Mouse (Mus musculus) lung, postnatal 0 days (tissue): ENCODE results near the gene Lrrc20. TPM values are rescaled to one million over a fixed set of nuclear protein-coding genes. Genes with fewer than 3 reads are reported as not detected.
A peak's percentile ranks its signal among the peaks of the same experiment; 100 is the strongest.

ENCODE experiments used
- ATAC-seq: fragments of 200-750 bp; cut with Nextera tagmentation; 2 replicates; pipeline ENCODE4 v1.8.0; 2017; ENCODE audit warnings: moderate library complexity
- DNase-seq: peaks from one replicate; pipeline ENCODE4 v3.0.0-alpha.2; 2016; ENCODE audit warnings: low spot score
- H3K27ac ChIP-seq: fragments of 300-500 bp; sonication (generic); 2 replicates; pipeline ENCODE4 v1.5.1; 2014; ENCODE audit warnings: antibody characterized with exemption, mild to moderate bottlenecking, low read length, mixed read lengths
- H3K27me3 ChIP-seq: fragments of 300-500 bp; sonication (generic); replicated peaks from 2 replicates; pipeline ENCODE4 v1.6.1; 2014; ENCODE audit warnings: low read length, mixed read lengths; ENCODE audit not compliant: insufficient read depth
- H3K36me3 ChIP-seq: fragments of 300-500 bp; sonication (generic); 2 replicates; pipeline ENCODE4 v1.6.1; 2014; ENCODE audit warnings: low read length, mixed read lengths; ENCODE audit not compliant: insufficient read depth
- H3K4me1 ChIP-seq: fragments of 300-500 bp; sonication (generic); 2 replicates; pipeline ENCODE4 v1.6.1; 2014; ENCODE audit warnings: antibody characterized with exemption, low read depth, low read length, mixed read lengths; ENCODE audit not compliant: insufficient read depth
- H3K4me2 ChIP-seq: fragments of 300-500 bp; sonication (generic); replicated peaks from 2 replicates; pipeline ENCODE4 v1.6.1; 2014; ENCODE audit warnings: low read depth, mild to moderate bottlenecking, low read length, moderate library complexity, mixed read lengths
- H3K4me3 ChIP-seq: fragments of 300-500 bp; sonication (generic); 2 replicates; pipeline ENCODE4 v1.5.1; 2014; ENCODE audit warnings: low read depth, low read length
- H3K9ac ChIP-seq: fragments of 300-500 bp; sonication (generic); replicated peaks from 2 replicates; pipeline ENCODE4 v1.6.1; 2014; ENCODE audit warnings: low read depth, mild to moderate bottlenecking
- H3K9me3 ChIP-seq: fragments of 300-500 bp; sonication (generic); 2 replicates; pipeline ENCODE4 v1.6.1; 2016; ENCODE audit warnings: low read length, mixed read lengths
- CTCF ChIP-seq: IDR thresholded peaks from 2 replicates; pipeline ENCODE4 v1.5.1; 2016; ENCODE audit warnings: antibody characterized with exemption, mild to moderate bottlenecking
- EP300 ChIP-seq: IDR thresholded peaks from 2 replicates; pipeline ENCODE4 v1.6.1; 2016; ENCODE audit warnings: antibody characterized with exemption, mild to moderate bottlenecking, control low read depth
- WGBS: fragments of 180-500 bp; shearing (Covaris S2); extraction: QIAGEN DNeasy Blood & Tissue Kit; methylation state at CpG from one replicate; pipeline ENCODE4 v1.1.7; 2014; 5-methylcytosine and 5-hydroxymethylcytosine counted together
- polyA plus RNA-seq: library from polyadenylated mRNA; unstranded; fragments of >200 nt; fragmentation: Nextera tagmentation; extraction: Ambion mirVana; gene quantifications from 2 replicates; pipeline ENCODE4 v1.2.1, GENCODE M21; 2015

Gene Lrrc20
- polyA plus RNA-seq, 1 experiment from 2014 or later = 5.8 TPM

DNA sequence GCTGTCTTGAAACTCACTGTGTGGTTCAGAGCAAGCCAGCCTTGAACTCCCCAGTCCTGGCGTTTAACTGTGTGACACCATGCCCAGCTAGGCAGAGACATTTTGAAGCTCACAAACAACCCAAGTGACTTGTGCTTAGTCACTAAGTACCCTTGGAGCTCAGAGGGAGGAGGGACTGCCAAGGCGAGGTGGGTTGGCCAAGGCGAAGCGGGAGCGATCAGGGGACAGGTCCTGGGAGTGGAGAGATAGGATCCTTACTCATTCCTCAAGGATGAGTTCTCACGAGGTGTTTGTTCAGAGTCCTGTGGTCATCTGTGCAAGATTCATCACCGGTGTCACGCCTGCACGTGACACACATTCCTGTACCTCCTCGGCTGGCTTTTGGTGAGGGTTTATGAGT is 3.9 kb downstream of the Lrrc20 start:
- WGBS = 87% methylated on average over 10 of the region's 10 CpGs
- H3K9ac ChIP-seq = no peak overlapping the region
- no peak for ATAC-seq
- TF ChIP-seq CTCF = no peak
- no peak for TF ChIP-seq EP300
- no peak overlapping the region for H3K27ac ChIP-seq
- H3K4me3 ChIP-seq = no peak overlapping the region
- no peak overlapping the region for H3K4me2 ChIP-seq
- H3K9me3 ChIP-seq = no peaks in the 10 kb centered on the region
- no peaks in the 10 kb centered on the region for H3K27me3 ChIP-seq
- DNase-seq = peak; percentile 20
- peaks cover 5% of the 10 kb centered on the region; the same call in 1 of the 2 replicates for H3K4me1 ChIP-seq
- H3K36me3 ChIP-seq = no peaks in the 10 kb centered on the region

- Histone ChIP-seq H3K4me1 (peaks cover 5% of the 10 kb centered on the region; the same call in 1 of the 2 replicates), H3K4me2 (no peak overlapping the region), H3K9ac (no peak overlapping the region), H3K27ac (no peak overlapping the region), H3K36me3 (no peaks in the 10 kb centered on the region), H3K4me3 (no peak overlapping the region), H3K27me3 (no peaks in the 10 kb centered on the region), H3K9me3 (no peaks in the 10 kb centered on the region)
- ATAC-seq (no peak), DNase-seq (no peak)
- no peak for TF ChIP-seq EP300
- TF ChIP-seq CTCF = no peak
- 96% methylated on average over 4 of the region's 4 CpGs for WGBS
These were observed 4.3 kb downstream of the Lrrc20 start for GRCm38 (mm10) chr10:61479927-61480326.

DNA sequence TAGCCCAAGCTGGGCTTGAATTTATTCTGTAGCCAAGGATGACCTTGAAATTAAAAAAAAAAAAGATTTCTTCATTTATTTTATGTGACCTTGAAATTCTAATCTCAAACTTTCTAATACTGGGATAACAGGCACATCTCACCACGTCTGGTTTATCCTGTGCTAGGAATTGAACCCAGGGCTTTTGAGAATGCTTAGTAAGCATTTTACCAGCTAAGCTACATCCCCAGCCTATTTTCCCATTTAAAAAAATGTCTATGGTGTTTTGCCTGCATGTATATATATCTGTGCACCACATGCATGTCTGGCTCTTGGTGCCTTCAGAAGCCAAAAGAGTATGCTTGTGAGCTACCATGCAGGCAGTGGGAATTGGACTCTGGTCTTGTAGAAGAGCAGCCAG is 4.9 kb downstream of the Lrrc20 start:
- H3K4me1 ChIP-seq = peaks cover 5% of the 10 kb centered on the region; the same call in 1 of the 2 replicates
- 51% methylated on average over 1 of the region's 1 CpGs for WGBS
- no peaks in the 10 kb centered on the region for H3K36me3 ChIP-seq
- ATAC-seq (no peak), DNase-seq (no peak)
- no peaks in the 10 kb centered on the region for H3K9me3 ChIP-seq
- H3K4me3 ChIP-seq = no peak overlapping the region
- no peaks in the 10 kb centered on the region for H3K27me3 ChIP-seq
- TF ChIP-seq CTCF (no peak), EP300 (no peak)
- no peak overlapping the region for H3K4me2 ChIP-seq
- H3K9ac ChIP-seq = no peak overlapping the region
- no peak overlapping the region for H3K27ac ChIP-seq

DNA sequence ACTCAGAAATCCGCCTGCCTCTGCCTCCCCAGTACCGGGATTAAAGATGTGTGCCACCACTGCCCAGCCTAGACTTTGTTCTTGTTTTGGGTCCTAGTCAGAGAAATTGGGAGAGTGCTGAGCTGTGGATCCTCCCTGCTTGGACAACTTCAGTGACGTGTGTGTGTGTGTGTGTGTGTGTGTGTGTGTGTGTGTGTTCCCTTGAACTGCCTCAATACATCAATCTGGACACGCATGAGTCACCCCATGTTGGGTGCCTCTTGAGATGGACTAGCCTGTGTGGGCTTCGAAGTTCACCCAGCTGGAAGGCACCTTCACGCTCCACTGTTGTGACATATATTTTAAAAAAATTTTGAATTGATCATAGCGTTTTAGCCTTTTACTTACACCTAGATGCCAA is 7.2 kb downstream of the Lrrc20 start:
- H3K4me1 ChIP-seq = no peaks in the 10 kb centered on the region
- ATAC-seq = no peak

DNA sequence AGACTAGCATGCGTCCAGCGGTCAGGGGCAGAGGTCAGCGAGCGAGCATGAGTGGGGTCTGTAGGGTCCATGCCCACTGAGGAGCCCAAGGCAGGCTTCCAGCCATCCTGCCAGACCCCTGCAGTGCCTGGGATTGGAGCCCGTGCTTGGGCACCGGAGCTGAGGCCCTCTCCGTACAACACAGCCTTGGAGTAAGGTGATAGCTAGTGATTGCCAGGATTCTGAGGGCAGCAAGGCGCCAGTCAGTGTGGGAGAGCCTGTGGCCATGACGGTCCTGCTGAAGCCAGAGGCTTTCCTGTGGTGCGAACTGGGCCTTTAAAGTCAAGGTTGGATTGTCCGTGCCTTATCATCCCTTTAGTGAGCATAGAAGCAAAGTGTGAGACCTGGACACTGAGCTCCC is 9.2 kb downstream of the Lrrc20 start:
- 72% methylated on average over 11 of the region's 11 CpGs for WGBS

More for the DNA sequence above, 7.2 kb downstream of the Lrrc20 start:
- H3K27ac ChIP-seq = no peak overlapping the region
- no peak overlapping the region for H3K4me2 ChIP-seq
- TF ChIP-seq EP300 (no peak), CTCF (no peak)
- DNase-seq = no peak
- no peaks in the 10 kb centered on the region for H3K27me3 ChIP-seq
- no peaks in the 10 kb centered on the region for H3K36me3 ChIP-seq
- 92% methylated on average over 7 of the region's 7 CpGs for WGBS
- no peaks in the 10 kb centered on the region for H3K9me3 ChIP-seq
- H3K9ac ChIP-seq = no peak overlapping the region
- H3K4me3 ChIP-seq = no peak overlapping the region

GRCm38 (mm10) chr10:61486551-61487339 is 11.1 kb downstream of the Lrrc20 start:
- Histone ChIP-seq H3K27ac (no peak overlapping the region), H3K27me3 (no peaks in the 10 kb centered on the region), H3K9me3 (no peaks in the 10 kb centered on the region), H3K9ac (no peak overlapping the region), H3K4me2 (no peak overlapping the region), H3K4me1 (no peaks in the 10 kb centered on the region), H3K4me3 (no peak overlapping the region), H3K36me3 (no peaks in the 10 kb centered on the region)
- DNase-seq = no peak
- no peak for ATAC-seq
- WGBS = 83% methylated on average over 8 of the region's 8 CpGs
- no peak for TF ChIP-seq EP300
- TF ChIP-seq CTCF = no peak

More for the DNA sequence above, 9.2 kb downstream of the Lrrc20 start:
- no peaks in the 10 kb centered on the region for H3K36me3 ChIP-seq
- H3K27me3 ChIP-seq = no peaks in the 10 kb centered on the region
- no peaks in the 10 kb centered on the region for H3K9me3 ChIP-seq
- ATAC-seq (no peak), DNase-seq (no peak)
- H3K9ac ChIP-seq = no peak overlapping the region
- H3K4me1 ChIP-seq = no peaks in the 10 kb centered on the region
- TF ChIP-seq EP300 = no peak
- TF ChIP-seq CTCF = no peak
- H3K4me2 ChIP-seq = no peak overlapping the region
- H3K27ac ChIP-seq = no peak overlapping the region
- H3K4me3 ChIP-seq = no peak overlapping the region
